Comparison of ENCODE assay signal across 28 mouse cellular contexts in genomic region chr8:47056086-47056485, GRCm38 (mm10).
"Had no signal": no experiment of that assay in that cellular context is flagged by ENCODE, and none has a peak within 500 bp of the region (broad histone marks: within the 10 kb centered on the region; RNA-seq: fewer than 3 reads in every experiment).

No protein-coding gene starts in this region.

- ATAC-seq: hindbrain, embryonic 16.5 days; inflammation-experienced regulatory T-cells, adult 6 months; intestine, postnatal 0 days; liver, postnatal 0 days had no signal

- DNase-seq: gastrocnemius, postnatal 14 days; gastrocnemius, postnatal 36 days; heart, adult 11 months; heart, adult 2 months; heart, postnatal 4 days; kidney, adult 18-20 months; kidney, adult 8-10 months; kidney, postnatal 10 days; kidney, postnatal 25 days; kidney, postnatal 4 days; liver; liver, embryonic 13.5 days; liver, postnatal 0 days had no signal

- H3K4me3 ChIP-seq: heart, adult 2 months; heart, embryonic 13.5 days; heart, embryonic 15.5 days; hindbrain, embryonic 10.5 days; hindbrain, embryonic 12.5 days; layer of hippocampus, adult 2 months; left cerebral cortex, adult 2 months; limb, embryonic 10.5 days; limb, embryonic 12.5 days; liver, embryonic 13.5 days; liver, embryonic 15.5 days had no signal

- H3K36me3 ChIP-seq: heart, embryonic 13.5 days; heart, embryonic 15.5 days; hindbrain, embryonic 10.5 days; hindbrain, embryonic 12.5 days; limb, embryonic 10.5 days; limb, embryonic 12.5 days; liver, embryonic 13.5 days; liver, embryonic 15.5 days had no signal

- H3K9ac ChIP-seq: heart, embryonic 13.5 days; heart, embryonic 15.5 days; hindbrain, embryonic 12.5 days; hindbrain, embryonic 14.5 days; limb, embryonic 12.5 days; liver, embryonic 13.5 days; liver, embryonic 15.5 days; liver, postnatal 0 days had no signal

- H3K27me3 ChIP-seq: heart, embryonic 13.5 days; heart, embryonic 15.5 days; hindbrain, embryonic 12.5 days; limb, embryonic 12.5 days; liver, embryonic 13.5 days; liver, embryonic 15.5 days had no signal

- H3K9me3 ChIP-seq: heart, embryonic 13.5 days; heart, embryonic 15.5 days; hindbrain, embryonic 12.5 days; limb, embryonic 10.5 days; limb, embryonic 12.5 days; liver, embryonic 13.5 days; liver, embryonic 15.5 days had no signal

- H3K27ac ChIP-seq: heart, adult 2 months; heart, embryonic 13.5 days; heart, embryonic 15.5 days; hindbrain, embryonic 10.5 days; hindbrain, embryonic 12.5 days; hindbrain, embryonic 14.5 days; layer of hippocampus, adult 2 months; left cerebral cortex, adult 2 months; limb, embryonic 10.5 days; limb, embryonic 12.5 days; liver, embryonic 13.5 days; liver, embryonic 15.5 days had no signal

- H3K4me2 ChIP-seq: heart, embryonic 11.5 days; heart, embryonic 13.5 days; heart, embryonic 15.5 days; hindbrain, embryonic 12.5 days; hindbrain, embryonic 14.5 days; limb, embryonic 12.5 days; liver, embryonic 11.5 days; liver, embryonic 13.5 days; liver, embryonic 15.5 days had no signal

- H3K4me1 ChIP-seq: heart, embryonic 15.5 days; hindbrain, embryonic 12.5 days; limb, embryonic 12.5 days; liver, embryonic 13.5 days; liver, embryonic 15.5 days had no signal
